Mouse (Mus musculus): ENCODE measurements around the gene Gm12216. TPM values are rescaled to one million over a fixed set of nuclear protein-coding genes. Genes with fewer than 3 reads are reported as not detected.

The Gm12216 gene
- polyA plus RNA-seq, 1 experiment from 2014 or later = 1.5 TPM

DNA sequence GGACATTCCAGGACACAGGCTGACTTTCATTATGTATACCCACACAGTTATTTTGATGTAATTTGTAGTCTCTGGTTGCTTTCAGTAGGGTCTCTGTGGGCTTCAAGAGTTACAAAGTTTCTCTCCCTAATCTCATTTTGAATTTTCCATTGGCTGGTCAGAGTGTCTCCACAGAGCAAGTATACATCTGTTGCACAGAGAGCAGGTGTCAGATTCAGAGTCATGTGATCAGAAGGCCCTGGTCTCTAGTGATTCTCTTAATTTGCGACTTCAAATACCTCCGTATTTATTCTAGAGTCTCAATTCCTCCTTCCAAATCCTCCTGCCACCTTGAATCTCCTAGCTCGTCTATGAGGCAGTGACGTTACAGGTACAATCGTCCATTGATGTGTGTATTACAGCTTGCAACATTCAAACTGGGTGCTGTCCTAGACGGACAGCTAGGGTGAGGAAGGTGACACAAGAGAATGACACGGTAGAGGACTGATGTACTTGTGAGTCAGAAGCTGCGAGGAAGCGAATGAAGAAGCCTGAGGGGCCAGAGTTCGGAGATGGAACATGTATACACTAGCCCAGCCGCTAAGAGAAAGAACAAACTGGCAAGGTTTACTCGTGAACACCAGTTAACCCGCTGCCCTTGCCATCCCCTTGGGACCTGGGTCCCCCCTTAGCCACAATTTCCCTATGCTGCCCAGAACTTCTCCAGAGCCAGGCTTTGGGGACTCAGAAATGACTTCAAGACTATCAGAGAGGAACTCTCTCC lies 90.5 kb downstream of the Gm12216 start:
- DNase-seq = no peak
- no peak overlapping the region for H3K4me3 ChIP-seq (ENCODE audit: low read depth, low read length)
- H3K27me3 ChIP-seq (ENCODE audit: insufficient read depth, low read length) = no peaks in the 10 kb centered on the region
- no peaks in the 10 kb centered on the region for H3K9me3 ChIP-seq (ENCODE audit: low read length)
- H3K36me3 ChIP-seq (replicated peaks; ENCODE audit: insufficient read depth, low read length) = peaks cover 12% of the 10 kb centered on the region
- H3K27ac ChIP-seq (ENCODE audit: low read depth) = peak overlapping the region; percentile 97; the same call in 1 of the 2 replicates
- 66% methylated on average over 13 of the region's 13 CpGs for WGBS (ENCODE audit: insufficient replicate concordance)
- TF ChIP-seq EP300 (IDR thresholded peaks at IDR 0.05; ENCODE audit: low read depth) (no peak), CTCF (IDR thresholded peaks at IDR 0.05; ENCODE audit: low read depth) (no peak)
- ATAC-seq = no peak
- peaks cover 35% of the 10 kb centered on the region for H3K4me1 ChIP-seq (ENCODE audit: insufficient read depth)
- H3K9ac ChIP-seq (replicated peaks) = no peak overlapping the region
- H3K4me2 ChIP-seq (ENCODE audit: low read depth, low read length) = peak overlapping the region; percentile 79; the same call in 1 of the 2 replicates

DNA sequence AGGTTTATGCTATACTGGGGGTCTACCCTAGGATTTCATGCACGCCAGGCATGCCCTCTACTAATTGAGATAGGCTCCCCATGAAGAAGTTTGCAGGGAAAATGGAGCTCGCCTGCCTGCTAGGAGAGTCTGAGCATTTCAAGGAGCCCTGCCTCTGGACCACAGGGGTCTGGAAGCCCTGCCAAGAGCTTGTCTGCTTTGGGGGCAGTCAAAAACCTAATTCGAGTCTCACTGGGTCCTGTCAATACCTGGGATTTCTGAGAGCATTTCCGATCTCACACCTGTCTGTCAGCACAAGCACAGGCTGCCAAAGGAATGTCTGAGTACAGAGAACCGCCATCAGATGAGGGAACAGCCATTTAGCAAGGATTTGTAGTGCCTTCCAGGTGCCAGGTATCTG lies 94.5 kb downstream of the Gm12216 start:
- 73% methylated on average over 5 of the region's 5 CpGs for WGBS (ENCODE audit: insufficient replicate concordance)
- 0 out of 2 replicates have a peak overlapping the region, but pooled peaks have one; percentile 87 for H3K4me2 ChIP-seq (ENCODE audit: low read depth, low read length)
- no peaks in the 10 kb centered on the region for H3K9me3 ChIP-seq (ENCODE audit: low read length)
- H3K4me1 ChIP-seq (ENCODE audit: insufficient read depth) = peaks cover 41% of the 10 kb centered on the region
- TF ChIP-seq EP300 (IDR thresholded peaks at IDR 0.05; ENCODE audit: low read depth) (no peak), CTCF (IDR thresholded peaks at IDR 0.05; ENCODE audit: low read depth) (no peak)
- no peak for ATAC-seq
- H3K9ac ChIP-seq (replicated peaks) = no peak overlapping the region
- H3K27me3 ChIP-seq (ENCODE audit: insufficient read depth, low read length) = no peaks in the 10 kb centered on the region
- no peaks in the 10 kb centered on the region for H3K36me3 ChIP-seq (replicated peaks; ENCODE audit: insufficient read depth, low read length)
- peak overlapping the region; percentile 97 for H3K27ac ChIP-seq (ENCODE audit: low read depth)
- H3K4me3 ChIP-seq (ENCODE audit: low read depth, low read length) = no peak overlapping the region
- DNase-seq = no peak

DNA sequence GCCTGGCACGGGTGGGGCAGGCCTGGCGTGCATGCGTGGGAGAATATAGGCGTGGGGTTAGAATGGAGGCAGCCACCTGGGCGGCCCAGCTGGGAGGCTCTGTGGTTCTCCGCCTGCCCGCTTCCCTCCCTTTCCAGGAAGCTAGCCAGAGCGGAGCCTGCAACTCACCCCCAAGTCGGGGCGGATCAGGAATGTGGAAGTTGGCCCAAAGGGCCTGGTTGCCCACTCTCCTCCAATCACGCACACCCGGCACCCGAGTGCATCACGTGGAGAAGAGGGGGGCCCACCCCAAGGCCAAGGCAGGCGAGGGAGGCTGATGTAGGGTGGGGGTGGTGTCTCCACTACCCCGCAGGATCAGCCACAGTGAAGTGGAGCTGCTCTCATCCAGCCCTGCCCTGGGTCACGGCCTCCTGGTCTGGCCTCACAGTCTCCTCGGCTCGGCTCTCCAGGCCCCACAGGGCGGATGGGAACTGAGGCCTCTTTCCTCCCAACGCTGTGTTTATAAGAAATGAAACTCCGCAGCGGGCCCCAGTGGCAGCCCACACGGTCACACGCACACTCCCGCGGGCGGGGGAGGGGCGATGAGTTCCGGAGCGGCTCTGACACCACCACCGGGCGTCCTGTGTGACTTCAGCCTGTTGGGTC lies 95.4 kb downstream of the Gm12216 start:
- peak; percentile 91 for DNase-seq
- Histone ChIP-seq H3K4me3 (ENCODE audit: low read depth, low read length) (peak overlapping the region; percentile 50), H3K4me2 (ENCODE audit: low read depth, low read length) (peak overlapping the region; percentile 87), H3K9ac (replicated peaks) (peak overlapping the region; percentile 72), H3K27ac (ENCODE audit: low read depth) (peak overlapping the region; percentile 97), H3K36me3 (replicated peaks; ENCODE audit: insufficient read depth, low read length) (no peaks in the 10 kb centered on the region), H3K27me3 (ENCODE audit: insufficient read depth, low read length) (no peaks in the 10 kb centered on the region), H3K9me3 (ENCODE audit: low read length) (no peaks in the 10 kb centered on the region), H3K4me1 (ENCODE audit: insufficient read depth) (peaks cover 39% of the 10 kb centered on the region)
- WGBS (ENCODE audit: insufficient replicate concordance) = under 1% methylated on average over 33 of the region's 33 CpGs
- no peak; the same call in 1 of the 2 replicates for TF ChIP-seq EP300 (IDR thresholded peaks at IDR 0.05; ENCODE audit: low read depth)
- peak; percentile 57 for TF ChIP-seq CTCF (IDR thresholded peaks at IDR 0.05; ENCODE audit: low read depth)
- ATAC-seq = peak; percentile 84

DNA sequence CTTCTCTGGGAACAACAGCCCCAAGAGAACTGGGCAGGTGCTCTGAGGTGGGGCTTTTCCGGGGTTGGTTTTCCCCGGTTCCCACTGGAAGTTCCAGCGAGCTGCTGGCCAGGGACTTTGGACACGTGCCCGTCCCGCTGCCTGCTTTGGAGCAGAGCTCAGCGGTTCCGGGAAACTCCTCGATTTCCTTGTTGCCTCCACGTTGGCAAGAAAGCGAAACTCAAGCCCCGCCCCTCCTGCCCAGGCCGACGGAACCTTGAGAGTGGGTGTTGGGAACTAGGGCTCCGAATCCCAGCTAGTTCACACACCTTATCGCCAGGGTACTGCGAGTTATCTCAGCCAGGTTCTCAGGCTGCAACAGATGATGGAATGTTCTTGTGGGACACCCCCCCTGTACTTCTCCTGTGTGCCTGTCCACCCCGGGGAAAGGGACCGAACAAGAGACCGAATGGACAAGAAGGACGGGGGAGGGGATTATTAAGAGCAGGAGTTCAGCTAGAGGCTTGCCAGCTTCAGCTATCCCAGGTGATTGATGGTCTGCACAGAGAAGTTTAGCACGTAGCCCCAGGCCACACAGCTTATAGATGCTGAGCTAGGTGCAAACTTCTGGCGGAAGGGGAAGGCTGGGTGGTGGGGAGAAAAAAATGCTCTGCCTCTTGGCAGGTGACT lies 96.1 kb downstream of the Gm12216 start:
- WGBS (ENCODE audit: insufficient replicate concordance) = 3% methylated on average over 23 of the region's 23 CpGs
- H3K4me1 ChIP-seq (ENCODE audit: insufficient read depth) = peaks cover 38% of the 10 kb centered on the region
- peak overlapping the region; percentile 72 for H3K9ac ChIP-seq (replicated peaks)
- peak overlapping the region; percentile 97 for H3K27ac ChIP-seq (ENCODE audit: low read depth)
- no peaks in the 10 kb centered on the region for H3K36me3 ChIP-seq (replicated peaks; ENCODE audit: insufficient read depth, low read length)
- H3K4me2 ChIP-seq (ENCODE audit: low read depth, low read length) = peak overlapping the region; percentile 87
- DNase-seq (peak; percentile 83), ATAC-seq (peak; percentile 20; the same call in 1 of the 2 replicates)
- no peaks in the 10 kb centered on the region for H3K27me3 ChIP-seq (ENCODE audit: insufficient read depth, low read length)
- peak overlapping the region; percentile 50 for H3K4me3 ChIP-seq (ENCODE audit: low read depth, low read length)
- no peak for TF ChIP-seq EP300 (IDR thresholded peaks at IDR 0.05; ENCODE audit: low read depth)
- no peak for TF ChIP-seq CTCF (IDR thresholded peaks at IDR 0.05; ENCODE audit: low read depth)
- no peaks in the 10 kb centered on the region for H3K9me3 ChIP-seq (ENCODE audit: low read length)

DNA sequence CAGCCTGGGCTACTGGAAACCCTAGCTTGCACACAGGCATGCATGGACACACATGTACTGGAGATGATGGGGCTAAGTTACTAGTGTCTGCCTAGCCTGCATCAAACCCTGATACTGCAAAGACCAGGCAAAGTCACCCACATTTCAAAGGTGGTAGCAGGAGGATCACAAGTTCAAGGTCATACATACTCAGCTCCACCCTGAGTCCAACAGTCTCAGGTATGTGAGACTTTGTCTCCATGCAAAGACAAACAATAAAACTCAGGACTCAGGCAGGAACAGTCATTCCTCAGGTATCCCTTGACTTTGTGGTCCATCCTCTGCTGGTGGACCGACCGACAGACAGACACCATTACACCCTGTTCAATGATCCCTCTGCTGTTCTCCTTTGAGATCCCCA lies 96.6 kb downstream of the Gm12216 start:
- Histone ChIP-seq H3K36me3 (replicated peaks; ENCODE audit: insufficient read depth, low read length) (no peaks in the 10 kb centered on the region), H3K4me2 (ENCODE audit: low read depth, low read length) (peak overlapping the region; percentile 87), H3K4me3 (ENCODE audit: low read depth, low read length) (peak overlapping the region; percentile 50), H3K27me3 (ENCODE audit: insufficient read depth, low read length) (no peaks in the 10 kb centered on the region), H3K9ac (replicated peaks) (peak overlapping the region; percentile 72), H3K9me3 (ENCODE audit: low read length) (no peaks in the 10 kb centered on the region), H3K27ac (ENCODE audit: low read depth) (peak overlapping the region; percentile 97), H3K4me1 (ENCODE audit: insufficient read depth) (peaks cover 38% of the 10 kb centered on the region)
- DNase-seq (no peak), ATAC-seq (no peak)
- TF ChIP-seq CTCF (IDR thresholded peaks at IDR 0.05; ENCODE audit: low read depth) (no peak), EP300 (IDR thresholded peaks at IDR 0.05; ENCODE audit: low read depth) (no peak)
- 43% methylated on average over 2 of the region's 2 CpGs for WGBS (ENCODE audit: insufficient replicate concordance)

DNA sequence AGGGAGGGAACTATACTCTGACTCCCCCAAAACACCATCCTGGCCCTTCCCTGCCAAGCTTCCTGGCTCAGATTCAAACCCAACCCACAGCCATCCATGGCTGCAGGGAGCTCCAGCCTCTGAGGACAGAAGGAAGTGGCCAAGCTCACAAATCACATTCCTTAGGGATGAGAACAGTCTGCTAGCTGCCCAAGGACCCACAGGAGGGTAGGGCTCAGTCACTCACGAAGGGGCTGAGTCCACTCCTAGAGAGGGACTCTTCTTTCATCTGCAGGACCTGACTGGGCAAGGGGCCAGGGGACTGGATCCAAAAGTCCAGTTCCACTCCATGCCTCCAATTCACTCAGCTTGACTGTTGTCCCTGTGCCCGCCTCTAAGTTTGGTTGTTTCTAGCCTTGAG lies 97.2 kb downstream of the Gm12216 start:
- Histone ChIP-seq H3K27me3 (ENCODE audit: insufficient read depth, low read length) (no peaks in the 10 kb centered on the region), H3K4me2 (ENCODE audit: low read depth, low read length) (peak overlapping the region; percentile 87; the same call in 1 of the 2 replicates), H3K4me1 (ENCODE audit: insufficient read depth) (peaks cover 38% of the 10 kb centered on the region), H3K9ac (replicated peaks) (no peak overlapping the region), H3K36me3 (replicated peaks; ENCODE audit: insufficient read depth, low read length) (no peaks in the 10 kb centered on the region), H3K27ac (ENCODE audit: low read depth) (peak overlapping the region; percentile 97), H3K4me3 (ENCODE audit: low read depth, low read length) (no peak overlapping the region), H3K9me3 (ENCODE audit: low read length) (no peaks in the 10 kb centered on the region)
- WGBS (ENCODE audit: insufficient replicate concordance) = 53% methylated on average over 2 of the region's 2 CpGs
- no peak for TF ChIP-seq CTCF (IDR thresholded peaks at IDR 0.05; ENCODE audit: low read depth)
- ATAC-seq (no peak), DNase-seq (peak; percentile 69)
